Mouse (Mus musculus) limb, embryonic 10.5 days (tissue): ENCODE data around the gene Cnp. TPM values are rescaled to one million over a fixed set of nuclear protein-coding genes. Genes with fewer than 3 reads are reported as not detected.

Source experiments
- polyA plus RNA-seq: library from polyadenylated mRNA; unstranded; fragments of >200 nt; fragmentation: Nextera tagmentation; extraction: Ambion mirVana; gene quantifications from 2 replicates; pipeline ENCODE4 v1.2.1, GENCODE M21; 2016

The Cnp gene
- polyA plus RNA-seq, 1 experiment from 2014 or later, result 23.0 TPM

Other genes starting within 250 kb of the Cnp start
- gene Gast, start 240.5 kb upstream of the Cnp start, polyA plus RNA-seq, result not detected in 2 replicates
- 0.85 and 1.3 TPM in 2 replicates for gene Hap1, start 218.8 kb upstream of the Cnp start, polyA plus RNA-seq
- gene Jup, start 177.1 kb upstream of the Cnp start, polyA plus RNA-seq, result 35.6 and 41.8 TPM in 2 replicates
- gene P3h4, start 160.1 kb upstream of the Cnp start, polyA plus RNA-seq, result 33.9 and 45.3 TPM in 2 replicates
- 67.6 and 89.5 TPM in 2 replicates for gene Fkbp10, start 159.2 kb upstream of the Cnp start, polyA plus RNA-seq
- 149 and 173 TPM in 2 replicates for gene Nt5c3b, start 133.1 kb upstream of the Cnp start, polyA plus RNA-seq
- gene Klhl10, start 133.0 kb upstream of the Cnp start, polyA plus RNA-seq, result 0.63 and 0.69 TPM in 2 replicates
- 7.9 and 10.4 TPM in 2 replicates for gene Klhl11, start 102.2 kb upstream of the Cnp start, polyA plus RNA-seq
- gene Acly, start 46.9 kb upstream of the Cnp start, polyA plus RNA-seq, result 260 and 263 TPM in 2 replicates
- 1.1 and 1.2 TPM in 2 replicates for gene Ttc25, start 29.3 kb upstream of the Cnp start, polyA plus RNA-seq
- gene Nkiras2, start 44.3 kb downstream of the Cnp start, polyA plus RNA-seq, result 86.2 and 95.5 TPM in 2 replicates
- 256 and 281 TPM in 2 replicates for gene Dnajc7, start 45.3 kb downstream of the Cnp start, polyA plus RNA-seq
- gene Zfp385c, start 117.6 kb downstream of the Cnp start, polyA plus RNA-seq, result 0.15 and 0.16 TPM in 2 replicates
- 3.1 and 4.4 TPM in 2 replicates for gene Dhx58, start 129.4 kb downstream of the Cnp start, polyA plus RNA-seq
- gene Kat2a, start 137.6 kb downstream of the Cnp start, polyA plus RNA-seq, result 77.2 and 87.7 TPM in 2 replicates
- gene Hspb9, start 138.9 kb downstream of the Cnp start, polyA plus RNA-seq, result 0.31 and 0.56 TPM in 2 replicates
- gene Rab5c, start 163.3 kb downstream of the Cnp start, polyA plus RNA-seq, result 13.1 and 16.8 TPM in 2 replicates
- gene Kcnh4, start 185.0 kb downstream of the Cnp start, polyA plus RNA-seq, result not detected in 2 replicates
- not detected in 2 replicates for gene Hcrt, start 188.0 kb downstream of the Cnp start, polyA plus RNA-seq
- gene Ghdc, start 196.1 kb downstream of the Cnp start, polyA plus RNA-seq, result 3.5 and 4.3 TPM in 2 replicates